Mouse (Mus musculus): ENCODE measurements around the gene Tmem59l. TPM values are rescaled to one million over a fixed set of nuclear protein-coding genes. Genes with fewer than 3 reads are reported as not detected.

The Tmem59l gene
- polyA plus RNA-seq, 1 experiment: 1.3 TPM

DNA sequence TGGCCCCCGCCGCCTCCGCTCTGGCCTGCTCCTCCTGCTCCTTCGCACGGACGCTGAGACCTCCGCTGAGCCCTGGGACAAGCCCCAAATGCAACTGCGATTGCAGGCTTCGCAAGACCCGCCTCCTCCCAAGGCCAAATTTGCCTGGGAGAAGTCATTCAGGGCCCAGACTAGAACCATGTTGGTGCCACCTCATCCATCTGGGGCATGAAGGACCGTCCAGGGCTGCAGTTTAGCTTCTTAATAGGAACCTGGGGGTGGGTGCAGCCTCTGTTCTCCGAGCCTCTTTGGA, 8.6 kb upstream of the Tmem59l start:
- no peak for TF ChIP-seq CTCF (IDR thresholded peaks at IDR 0.05; ENCODE audit: control insufficient read depth, insufficient read depth, low read length)
- no peak overlapping the region; the same call in 1 of the 2 replicates for H3K27ac ChIP-seq (ENCODE audit: control insufficient read depth, insufficient read depth, low read depth, low read length, poor library complexity)
- 20% methylated on average over 12 of the region's 12 CpGs for WGBS

DNA sequence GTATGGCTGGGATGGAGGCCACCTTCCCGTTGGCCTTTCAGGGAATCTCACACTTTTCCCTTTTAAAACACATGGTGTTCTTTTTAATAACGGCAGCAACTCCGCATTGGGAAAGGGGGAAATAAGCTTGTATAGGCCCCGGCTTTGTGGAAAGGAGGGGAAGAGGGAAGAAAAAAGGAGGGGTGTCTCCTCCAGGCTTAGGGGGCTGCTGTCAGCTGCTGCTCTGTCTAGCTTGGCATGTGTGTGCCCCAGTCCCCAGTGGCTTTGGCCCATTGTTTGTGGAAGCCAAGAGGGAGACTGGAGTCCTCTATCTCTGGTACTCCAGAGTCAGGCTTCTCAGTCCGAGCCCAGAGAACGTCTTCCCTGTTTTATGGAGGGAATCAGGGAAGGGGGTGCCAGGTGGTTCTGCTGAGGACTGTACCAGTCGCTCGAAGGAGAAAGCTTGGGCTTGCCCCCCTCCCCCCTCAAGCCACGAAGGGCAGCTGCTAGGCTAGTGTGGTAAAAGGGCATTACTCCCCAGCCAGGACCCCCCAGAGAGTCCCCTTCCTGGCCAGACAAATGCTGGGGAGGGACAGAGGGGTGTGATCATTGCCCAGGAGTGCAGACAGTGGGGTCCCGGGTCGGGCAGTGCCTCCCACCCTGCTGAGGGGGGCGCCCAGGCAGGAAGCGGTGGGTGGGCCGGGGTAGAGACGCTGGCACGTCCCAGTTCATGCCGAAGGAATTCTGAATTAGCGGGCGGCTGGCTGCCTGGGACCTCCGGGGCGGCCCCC, 8.0 kb upstream of the Tmem59l start:
- no peak for TF ChIP-seq POLR2A (IDR thresholded peaks at IDR 0.05; ENCODE audit: borderline replicate concordance, control insufficient read depth, low read depth, low read length)
- Histone ChIP-seq H3K4me1 (ENCODE audit: control insufficient read depth, insufficient read depth, low read length) (no peaks in the 10 kb centered on the region), H3K4me3 (replicated peaks; ENCODE audit: control insufficient read depth, low read depth, low read length) (no peak overlapping the region), H3K27ac (ENCODE audit: control insufficient read depth, insufficient read depth, low read depth, low read length, poor library complexity) (no peak overlapping the region; the same call in 1 of the 2 replicates)
- WGBS: 12% methylated on average over 21 of the region's 21 CpGs

More for the DNA sequence above, 8.6 kb upstream of the Tmem59l start:
- H3K4me3 ChIP-seq (replicated peaks; ENCODE audit: control insufficient read depth, low read depth, low read length): no peak overlapping the region
- H3K4me1 ChIP-seq (ENCODE audit: control insufficient read depth, insufficient read depth, low read length): no peaks in the 10 kb centered on the region

GRCm38 (mm10) chr8:70494416-70494945, 7.3 kb upstream of the Tmem59l start:
- H3K27ac ChIP-seq (ENCODE audit: control insufficient read depth, insufficient read depth, low read depth, low read length, poor library complexity): no peak overlapping the region
- H3K4me1 ChIP-seq (ENCODE audit: control insufficient read depth, insufficient read depth, low read length): no peaks in the 10 kb centered on the region
- no peak for TF ChIP-seq CTCF (IDR thresholded peaks at IDR 0.05; ENCODE audit: control insufficient read depth, insufficient read depth, low read length)
- no peak for TF ChIP-seq POLR2A (IDR thresholded peaks at IDR 0.05; ENCODE audit: borderline replicate concordance, control insufficient read depth, low read depth, low read length)
- WGBS: 2% methylated on average over 28 of the region's 28 CpGs
- no peak overlapping the region for H3K4me3 ChIP-seq (replicated peaks; ENCODE audit: control insufficient read depth, low read depth, low read length)

- TF ChIP-seq CTCF (IDR thresholded peaks at IDR 0.05; ENCODE audit: control insufficient read depth, insufficient read depth, low read length) (no peak), POLR2A (IDR thresholded peaks at IDR 0.05; ENCODE audit: borderline replicate concordance, control insufficient read depth, low read depth, low read length) (no peak)
- 5% methylated on average over 47 of the region's 47 CpGs for whole genome bisulfite sequencing
- H3K4me1 ChIP-seq (ENCODE audit: control insufficient read depth, insufficient read depth, low read length): no peaks in the 10 kb centered on the region
- no peak overlapping the region for H3K4me3 ChIP-seq (replicated peaks; ENCODE audit: control insufficient read depth, low read depth, low read length)
- no peak overlapping the region for H3K27ac ChIP-seq (ENCODE audit: control insufficient read depth, insufficient read depth, low read depth, low read length, poor library complexity)
Observed at GRCm38 (mm10) chr8:70493692-70494415, 6.7 kb upstream of the Tmem59l start.

- H3K4me1 ChIP-seq (ENCODE audit: control insufficient read depth, insufficient read depth, low read length): no peaks in the 10 kb centered on the region
- H3K27ac ChIP-seq (ENCODE audit: control insufficient read depth, insufficient read depth, low read depth, low read length, poor library complexity): no peak within 1 kb of the TSS
- 1% methylated on average over 72 of the region's 93 CpGs for WGBS
- TF ChIP-seq POLR2A (IDR thresholded peaks at IDR 0.05; ENCODE audit: borderline replicate concordance, control insufficient read depth, low read depth, low read length) (no peak), CTCF (IDR thresholded peaks at IDR 0.05; ENCODE audit: control insufficient read depth, insufficient read depth, low read length) (no peak)
- H3K4me3 ChIP-seq (replicated peaks; ENCODE audit: control insufficient read depth, low read depth, low read length): no peak within 1 kb of the TSS
Observed at GRCm38 (mm10) chr8:70492664-70493640, 5.8 kb upstream of the Tmem59l start, which contains the start of gene Crlf1. Gene Crlf1 (plus strand): TSS chr8:70493158.

GRCm38 (mm10) chr8:70490880-70491495, 3.8 kb upstream of the Tmem59l start:
- no peak overlapping the region for H3K4me3 ChIP-seq (replicated peaks; ENCODE audit: control insufficient read depth, low read depth, low read length)
- TF ChIP-seq CTCF (IDR thresholded peaks at IDR 0.05; ENCODE audit: control insufficient read depth, insufficient read depth, low read length) (no peak), POLR2A (IDR thresholded peaks at IDR 0.05; ENCODE audit: borderline replicate concordance, control insufficient read depth, low read depth, low read length) (no peak)
- 6% methylated on average over 20 of the region's 20 CpGs for WGBS
- no peak overlapping the region for H3K27ac ChIP-seq (ENCODE audit: control insufficient read depth, insufficient read depth, low read depth, low read length, poor library complexity)
- H3K4me1 ChIP-seq (ENCODE audit: control insufficient read depth, insufficient read depth, low read length): no peaks in the 10 kb centered on the region

DNA sequence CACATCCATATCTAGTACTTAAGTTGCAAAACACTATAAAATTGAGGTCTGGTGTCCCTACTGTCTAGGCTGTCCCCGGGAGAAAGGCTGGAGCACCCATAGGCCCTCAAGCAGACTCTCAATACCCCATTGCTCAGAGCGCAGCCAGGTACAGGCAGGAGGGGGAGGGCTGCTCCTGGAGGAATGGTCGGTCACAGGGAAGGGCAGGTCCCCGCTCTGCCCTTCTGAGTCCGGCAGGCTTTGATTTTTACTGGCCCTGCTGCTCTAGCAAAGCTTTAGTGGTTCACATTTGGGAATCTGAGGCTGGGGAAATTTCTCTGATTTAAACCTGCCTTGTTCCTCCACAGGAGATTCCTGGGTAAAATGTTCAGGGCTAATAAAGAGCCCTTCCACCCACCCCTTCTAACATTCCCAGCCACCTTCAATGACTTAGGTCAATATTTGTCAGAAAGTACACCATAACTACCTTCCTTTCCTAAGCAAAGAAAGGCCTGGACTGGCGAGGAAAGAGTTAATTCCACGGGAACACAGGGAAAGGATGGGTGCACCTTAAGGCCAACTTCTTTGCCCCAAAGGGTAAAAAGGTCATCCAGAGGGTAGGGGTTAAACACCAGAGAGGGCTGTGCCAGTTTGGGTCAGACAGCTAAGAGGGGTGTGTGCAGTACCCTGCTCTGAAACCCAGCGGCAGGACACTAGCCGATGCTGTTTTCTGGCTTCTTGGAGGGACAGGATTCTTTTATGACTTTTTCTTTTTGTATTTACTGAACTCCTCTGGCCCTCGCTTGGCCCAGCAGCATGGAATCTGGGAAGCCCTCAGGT, 3.1 kb upstream of the Tmem59l start:
- TF ChIP-seq CTCF (IDR thresholded peaks at IDR 0.05; ENCODE audit: control insufficient read depth, insufficient read depth, low read length): no peak
- no peak for TF ChIP-seq POLR2A (IDR thresholded peaks at IDR 0.05; ENCODE audit: borderline replicate concordance, control insufficient read depth, low read depth, low read length)
- H3K4me1 ChIP-seq (ENCODE audit: control insufficient read depth, insufficient read depth, low read length): no peaks in the 10 kb centered on the region
- H3K4me3 ChIP-seq (replicated peaks; ENCODE audit: control insufficient read depth, low read depth, low read length): no peak overlapping the region
- WGBS: 34% methylated on average over 10 of the region's 10 CpGs
- H3K27ac ChIP-seq (ENCODE audit: control insufficient read depth, insufficient read depth, low read depth, low read length, poor library complexity): no peak overlapping the region

Measured in bone marrow, adult 2 months (tissue).